Mouse (Mus musculus) erythroblast, embryonic 14.5 days (primary cell): ENCODE results near the gene Stard13. TPM values are rescaled to one million over a fixed set of nuclear protein-coding genes. Genes with fewer than 3 reads are reported as not detected.

Experiments used
- H3K27me3 ChIP-seq: 2 replicates; pipeline ENCODE4 v1.6.1; 2012; ENCODE audit warnings: inconsistent platforms; ENCODE audit not compliant: control insufficient read depth
- H3K36me3 ChIP-seq: 2 replicates; pipeline ENCODE4 v1.6.1; 2012; ENCODE audit warnings: mild to moderate bottlenecking, inconsistent platforms; ENCODE audit not compliant: control insufficient read depth
- H3K4me1 ChIP-seq: 2 replicates; pipeline ENCODE4 v1.6.1; 2012; ENCODE audit warnings: inconsistent platforms; ENCODE audit not compliant: control insufficient read depth
- H3K4me3 ChIP-seq: replicated peaks from 2 replicates; pipeline ENCODE3; 2012; ENCODE audit warnings: moderate library complexity, mild to moderate bottlenecking, inconsistent platforms
- H3K9me3 ChIP-seq: 2 replicates; pipeline ENCODE4 v1.6.1; 2012; ENCODE audit warnings: low read length, inconsistent platforms, mixed read lengths; ENCODE audit not compliant: control insufficient read depth
- GATA1 ChIP-seq: IDR thresholded peaks from 2 replicates; pipeline ENCODE4 v1.6.1; 2012; ENCODE audit warnings: low read length, inconsistent platforms, mixed read lengths
- TAL1 ChIP-seq: IDR thresholded peaks from 3 replicates; pipeline ENCODE4 v1.6.1; 2012; ENCODE audit warnings: low read length, inconsistent platforms, mixed read lengths
- polyA plus RNA-seq: library from polyadenylated mRNA; stranded (reverse); fragments of >175 nt; gene quantifications from 2 replicates; pipeline ENCODE4 v1.2.3, GENCODE M21; 2012

Stard13 gene
- polyA plus RNA-seq, 1 experiment, result 0.07 TPM

- H3K27me3 ChIP-seq, result no peaks in the 10 kb centered on the region
- no peak overlapping the region for H3K4me3 ChIP-seq
- H3K4me1 ChIP-seq, result no peaks in the 10 kb centered on the region
- H3K36me3 ChIP-seq, result peaks cover 2% of the 10 kb centered on the region; the same call in 1 of the 2 replicates
- H3K9me3 ChIP-seq, result peaks cover 5% of the 10 kb centered on the region
- TF ChIP-seq GATA1 (no peak), TAL1 (no peak)
Measured at GRCm38 (mm10) chr5:151055426-151056090, 178.1 kb downstream of the Stard13 start.

DNA sequence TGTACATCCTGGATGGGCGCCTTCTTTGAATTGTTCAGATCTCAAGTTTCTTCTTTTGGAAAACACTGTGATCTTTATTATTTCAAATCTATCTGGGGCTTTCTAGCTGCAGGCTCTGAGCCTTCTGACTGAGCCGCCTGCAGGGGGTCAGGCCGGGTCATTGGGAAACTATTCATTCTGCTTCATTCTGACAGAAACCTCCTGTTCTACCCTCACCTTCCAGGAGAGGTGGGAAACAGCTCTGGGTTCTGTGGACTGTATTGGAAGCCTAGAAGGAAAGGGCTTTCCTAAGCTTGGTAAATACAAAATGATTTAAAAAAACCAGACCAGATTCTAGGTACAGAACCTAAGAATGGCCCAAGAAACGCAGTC is 178.9 kb downstream of the Stard13 start:
- H3K36me3 ChIP-seq, result peaks cover 2% of the 10 kb centered on the region; the same call in 1 of the 2 replicates
- H3K9me3 ChIP-seq, result peaks cover 5% of the 10 kb centered on the region
- no peaks in the 10 kb centered on the region for H3K27me3 ChIP-seq
- TF ChIP-seq TAL1 (no peak), GATA1 (no peak)
- no peaks in the 10 kb centered on the region for H3K4me1 ChIP-seq
- no peak overlapping the region for H3K4me3 ChIP-seq

- H3K27me3 ChIP-seq, result no peaks in the 10 kb centered on the region
- peaks cover 2% of the 10 kb centered on the region; the same call in 1 of the 2 replicates for H3K36me3 ChIP-seq
- no peak overlapping the region for H3K4me3 ChIP-seq
- TF ChIP-seq GATA1 (no peak), TAL1 (no peak)
- peaks cover 5% of the 10 kb centered on the region for H3K9me3 ChIP-seq
- no peaks in the 10 kb centered on the region for H3K4me1 ChIP-seq
Measured at GRCm38 (mm10) chr5:151054100-151054742, 179.4 kb downstream of the Stard13 start.

DNA sequence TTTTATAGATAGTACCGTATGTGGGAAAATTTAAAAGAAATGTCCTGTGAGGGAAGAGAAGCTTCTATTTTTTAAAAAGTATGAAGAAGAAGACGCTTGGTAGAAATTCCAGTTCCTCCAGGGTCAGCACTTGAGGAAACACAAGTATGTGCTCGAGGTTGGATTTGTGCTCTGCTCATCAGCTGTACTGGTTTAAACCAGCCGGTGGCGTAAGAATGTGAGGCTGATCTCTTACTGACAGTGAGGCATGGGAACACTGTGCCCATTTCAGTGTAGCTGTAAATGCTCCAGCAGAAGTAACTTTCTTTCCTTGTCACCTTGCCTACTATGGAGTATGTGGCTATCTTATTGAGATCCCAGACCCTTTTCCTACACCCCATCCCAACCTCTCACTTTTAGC is 180.4 kb downstream of the Stard13 start:
- H3K4me3 ChIP-seq, result no peak overlapping the region
- peaks cover 2% of the 10 kb centered on the region; the same call in 1 of the 2 replicates for H3K36me3 ChIP-seq

GRCm38 (mm10) chr5:151052331-151052730 is 181.3 kb downstream of the Stard13 start:
- Histone ChIP-seq H3K9me3 (peaks cover 5% of the 10 kb centered on the region), H3K36me3 (peaks cover 2% of the 10 kb centered on the region; the same call in 1 of the 2 replicates)

More for the DNA sequence above, 180.4 kb downstream of the Stard13 start:
- peaks cover 5% of the 10 kb centered on the region for H3K9me3 ChIP-seq
- TF ChIP-seq GATA1 (no peak), TAL1 (no peak)
- no peaks in the 10 kb centered on the region for H3K27me3 ChIP-seq
- H3K4me1 ChIP-seq, result no peaks in the 10 kb centered on the region

GRCm38 (mm10) chr5:151047488-151047887 is 186.1 kb downstream of the Stard13 start:
- H3K9me3 ChIP-seq, result peaks cover 7% of the 10 kb centered on the region
- TF ChIP-seq GATA1, result no peak
- no peak for TF ChIP-seq TAL1
- H3K36me3 ChIP-seq, result peaks cover 6% of the 10 kb centered on the region
- no peak overlapping the region for H3K4me3 ChIP-seq
- H3K27me3 ChIP-seq, result no peaks in the 10 kb centered on the region
- H3K4me1 ChIP-seq, result no peaks in the 10 kb centered on the region

More at GRCm38 (mm10) chr5:151052331-151052730, 181.3 kb downstream of the Stard13 start:
- H3K4me3 ChIP-seq, result no peak overlapping the region
- no peak for TF ChIP-seq GATA1
- TF ChIP-seq TAL1, result no peak
- no peaks in the 10 kb centered on the region for H3K4me1 ChIP-seq
- H3K27me3 ChIP-seq, result no peaks in the 10 kb centered on the region

GRCm38 (mm10) chr5:151046917-151047316 is 186.7 kb downstream of the Stard13 start:
- Histone ChIP-seq H3K4me3 (no peak overlapping the region), H3K9me3 (peaks cover 2% of the 10 kb centered on the region; the same call in 1 of the 2 replicates)

DNA sequence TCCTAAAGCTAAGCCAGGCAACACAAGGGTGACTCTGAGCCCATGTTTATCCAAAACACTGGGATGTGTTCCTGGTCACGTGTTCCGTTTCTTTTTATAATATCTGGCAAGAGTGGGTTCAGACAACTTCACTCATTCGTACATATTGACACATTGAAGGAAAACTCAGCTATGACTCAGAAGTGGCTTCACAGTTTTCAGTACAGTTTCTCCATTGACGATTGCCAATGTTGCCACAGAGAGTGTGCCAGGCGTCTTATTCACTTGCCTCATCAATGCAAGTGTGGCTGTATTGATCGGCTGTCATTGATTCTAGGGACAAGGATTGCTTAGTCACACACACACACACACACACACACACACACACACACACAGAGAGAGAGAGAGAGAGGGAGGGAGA is 187.5 kb downstream of the Stard13 start:
- TF ChIP-seq TAL1 (no peak), GATA1 (no peak)
- Histone ChIP-seq H3K4me3 (no peak overlapping the region), H3K9me3 (0 out of 2 replicates have a peak, but pooled peaks cover 2% of the 10 kb centered on the region), H3K36me3 (peaks cover 3% of the 10 kb centered on the region), H3K4me1 (no peaks in the 10 kb centered on the region), H3K27me3 (no peaks in the 10 kb centered on the region)

More at GRCm38 (mm10) chr5:151046917-151047316, 186.7 kb downstream of the Stard13 start:
- Histone ChIP-seq H3K4me1 (no peaks in the 10 kb centered on the region), H3K27me3 (no peaks in the 10 kb centered on the region), H3K36me3 (peaks cover 3% of the 10 kb centered on the region)
- TF ChIP-seq TAL1 (no peak), GATA1 (no peak)

GRCm38 (mm10) chr5:151042911-151043310 is 190.7 kb downstream of the Stard13 start:
- H3K9me3 ChIP-seq, result 0 out of 2 replicates have a peak, but pooled peaks cover 2% of the 10 kb centered on the region
- H3K27me3 ChIP-seq, result no peaks in the 10 kb centered on the region
- peaks cover 3% of the 10 kb centered on the region for H3K36me3 ChIP-seq
- no peak overlapping the region for H3K4me3 ChIP-seq
- no peaks in the 10 kb centered on the region for H3K4me1 ChIP-seq
- TF ChIP-seq TAL1 (no peak), GATA1 (no peak)
